Mouse (Mus musculus): Measurements from ENCODE around the gene Tbc1d5. TPM values are rescaled to one million over a fixed set of nuclear protein-coding genes. Genes with fewer than 3 reads are reported as not detected.

Tbc1d5 gene
- total RNA-seq, 4 experiments from 2014 or later = 17.5 to 20.4 (median 18.5) TPM

DNA sequence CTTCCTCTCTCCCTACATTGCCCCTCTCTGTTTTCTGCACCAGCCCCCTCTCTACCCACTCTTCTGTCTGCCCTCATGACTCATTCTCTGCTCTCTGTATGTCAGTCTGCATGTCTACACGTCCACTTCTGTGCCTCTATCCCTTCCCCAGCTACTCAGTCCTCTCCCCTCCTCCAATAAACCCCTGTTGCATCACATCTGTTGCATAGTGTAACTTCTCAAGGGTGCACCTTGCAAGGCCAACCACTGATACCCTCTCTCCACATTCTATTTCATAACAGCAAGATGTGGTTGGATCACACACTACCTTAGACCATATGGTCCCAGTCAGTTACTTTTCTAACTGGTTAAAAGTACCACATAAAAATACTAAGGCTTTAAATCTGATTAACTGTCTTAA lies 74.9 kb downstream of the Tbc1d5 start:
- no peak for DNase-seq (ENCODE audit: low spot score)

DNA sequence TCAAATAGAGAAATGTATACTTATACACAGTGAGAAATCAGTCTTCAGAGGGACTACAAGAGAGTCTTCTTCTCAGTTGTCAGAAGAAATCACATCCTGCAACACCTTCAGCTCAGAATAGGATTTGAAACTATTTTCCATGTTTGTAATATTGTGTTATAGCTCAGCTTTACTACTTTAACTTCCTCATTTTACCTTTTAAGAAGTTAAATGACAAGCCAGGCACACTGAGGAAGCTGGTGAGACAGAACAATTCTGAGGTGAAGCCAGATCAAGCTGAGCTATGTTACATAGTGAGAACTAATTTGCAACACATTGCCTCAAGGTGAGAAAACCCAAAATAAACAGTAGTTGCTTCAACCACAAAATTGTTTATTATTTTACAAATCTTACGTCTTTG lies 135.3 kb downstream of the Tbc1d5 start:
- no peak for DNase-seq (ENCODE audit: low spot score)

- DNase-seq (ENCODE audit: low spot score) = no peak
Observed at GRCm38 (mm10) chr17:51040861-51041260, 138.3 kb downstream of the Tbc1d5 start.

DNA sequence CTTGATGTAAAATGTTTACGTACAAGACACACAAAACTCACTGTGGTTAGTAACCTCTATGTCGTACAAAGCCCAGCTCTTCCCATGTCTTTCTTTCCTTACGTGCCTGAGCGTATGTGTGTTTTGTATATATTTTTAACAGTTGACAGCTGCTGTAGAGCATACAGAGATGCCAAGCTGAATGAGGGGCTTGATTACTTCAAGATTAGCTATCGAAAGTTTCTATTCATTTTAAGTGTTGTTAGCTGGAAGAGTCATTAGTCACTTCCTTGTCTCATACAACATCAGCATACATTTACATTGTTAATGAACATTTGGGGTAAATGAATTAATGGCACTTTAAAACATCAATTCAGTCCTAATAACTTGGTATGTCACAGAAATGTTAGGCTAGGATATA lies 155.9 kb downstream of the Tbc1d5 start:
- DNase-seq (ENCODE audit: low spot score) = no peak

- DNase-seq (ENCODE audit: low spot score) = no peak
Observed at GRCm38 (mm10) chr17:51016384-51016783, 162.8 kb downstream of the Tbc1d5 start.

- no peak for DNase-seq (ENCODE audit: low spot score)
Observed at GRCm38 (mm10) chr17:51013908-51014307, 165.2 kb downstream of the Tbc1d5 start.

GRCm38 (mm10) chr17:51003179-51003578 lies 176.0 kb downstream of the Tbc1d5 start:
- DNase-seq (ENCODE audit: low spot score) = no peak

GRCm38 (mm10) chr17:50998216-50998615 lies 180.9 kb downstream of the Tbc1d5 start:
- DNase-seq (ENCODE audit: low spot score) = no peak

DNA sequence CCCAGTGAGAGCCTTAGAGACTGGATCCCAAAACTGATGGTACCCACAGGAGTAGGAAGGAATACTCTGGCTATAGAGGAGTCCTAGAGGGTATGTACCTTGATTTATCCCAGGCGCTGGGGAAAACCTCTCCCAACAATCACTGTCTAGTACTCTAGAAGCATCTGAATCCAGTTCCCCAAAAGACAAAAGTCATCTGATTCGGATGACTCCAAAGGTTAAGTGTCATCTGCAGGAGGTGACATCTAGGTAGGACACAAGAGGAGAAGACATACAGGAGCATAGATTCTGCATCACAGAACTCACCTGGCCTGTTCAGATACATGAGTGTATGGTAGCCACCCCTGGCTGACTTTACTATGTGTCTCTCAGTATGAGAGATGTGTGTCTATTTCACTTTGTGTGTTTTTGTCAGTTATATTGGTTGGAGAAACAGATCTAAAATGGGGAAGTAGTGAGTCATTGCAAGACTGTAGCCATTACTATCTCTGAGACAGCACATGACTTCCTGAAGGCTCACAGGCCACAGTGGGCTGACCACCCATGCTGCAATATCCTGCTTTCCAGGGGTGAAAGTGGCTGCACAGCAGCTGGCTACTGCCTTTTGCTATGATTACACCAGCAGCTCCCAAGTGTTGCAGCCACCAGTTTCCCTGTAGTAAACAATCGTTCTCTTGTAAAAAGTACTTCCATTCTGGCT lies 185.7 kb downstream of the Tbc1d5 start:
- DNase-seq (ENCODE audit: low spot score) = peak; percentile 54

DNA sequence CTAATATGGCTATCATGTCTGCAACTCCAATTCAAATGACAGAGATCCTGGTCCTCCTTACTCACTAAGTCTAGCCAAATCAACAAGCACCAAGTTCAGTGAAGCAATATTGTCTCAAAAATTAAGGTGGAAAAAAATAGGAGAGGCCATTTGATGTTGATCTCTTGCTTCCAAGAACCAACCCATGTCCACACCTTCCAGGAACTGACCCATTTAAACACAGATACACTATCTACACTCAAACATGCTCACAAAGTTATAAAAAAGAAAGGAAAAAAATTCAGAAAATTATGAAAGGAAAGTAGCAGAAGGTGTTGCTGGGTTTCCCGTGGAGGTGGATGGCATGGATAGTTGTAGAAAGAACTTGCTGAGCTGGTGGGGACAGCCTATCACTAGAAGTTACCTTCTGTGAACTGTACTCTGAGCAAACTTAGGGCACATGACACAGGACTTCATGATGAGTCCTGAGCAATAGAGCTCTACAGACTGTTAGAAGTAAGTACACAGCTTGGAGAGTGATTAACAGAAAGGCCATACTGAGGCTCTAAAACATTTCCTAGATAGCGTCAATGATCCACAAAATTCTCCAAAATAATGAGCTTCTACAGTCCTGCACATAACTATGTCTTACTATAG lies 188.3 kb downstream of the Tbc1d5 start:
- DNase-seq (ENCODE audit: low spot score) = no peak

- DNase-seq (ENCODE audit: low spot score) = no peak
Observed at GRCm38 (mm10) chr17:50987935-50988334, 191.2 kb downstream of the Tbc1d5 start.

GRCm38 (mm10) chr17:50981933-50982332 lies 197.2 kb downstream of the Tbc1d5 start:
- DNase-seq (ENCODE audit: low spot score) = no peak

GRCm38 (mm10) chr17:50972142-50972541 lies 207.0 kb downstream of the Tbc1d5 start:
- DNase-seq (ENCODE audit: low spot score) = no peak

DNA sequence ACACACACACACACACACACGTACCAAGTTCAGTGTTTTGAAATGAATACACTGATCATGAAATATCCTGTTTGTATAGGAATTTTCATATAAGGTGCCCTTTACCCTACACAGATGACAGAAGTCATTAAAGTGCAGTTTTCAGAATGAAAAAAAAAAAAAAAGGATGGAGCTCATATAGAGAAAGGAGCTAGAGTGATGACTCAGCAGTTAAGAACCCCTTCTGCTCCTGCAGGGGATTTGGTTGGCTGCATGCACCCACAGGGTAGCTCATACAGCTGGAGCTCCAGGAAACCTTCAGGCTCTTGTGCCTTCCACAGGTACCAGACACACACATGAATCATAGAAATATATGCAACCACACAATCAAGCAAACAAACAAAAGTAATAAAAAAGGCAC lies 213.0 kb downstream of the Tbc1d5 start:
- DNase-seq (ENCODE audit: low spot score) = no peak

DNA sequence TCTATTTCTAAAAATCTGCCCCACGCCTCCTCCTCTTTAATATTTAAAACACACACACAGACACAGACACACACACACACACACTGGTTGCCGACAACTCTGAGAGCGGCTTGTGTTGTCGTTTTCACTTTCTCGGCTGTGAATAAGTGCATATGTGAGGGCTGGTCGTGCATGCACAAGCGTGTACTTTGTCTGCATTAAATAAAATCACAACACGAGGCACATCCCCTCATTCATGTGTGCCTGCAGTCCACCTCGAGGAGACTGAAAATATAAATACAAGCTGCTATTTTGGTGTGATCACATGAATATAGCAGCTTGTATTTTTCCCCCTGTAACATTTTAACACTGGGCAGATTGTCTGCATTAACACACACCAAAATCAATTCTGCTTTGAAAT lies 224.8 kb downstream of the Tbc1d5 start:
- no peak for DNase-seq (ENCODE audit: low spot score)

DNA sequence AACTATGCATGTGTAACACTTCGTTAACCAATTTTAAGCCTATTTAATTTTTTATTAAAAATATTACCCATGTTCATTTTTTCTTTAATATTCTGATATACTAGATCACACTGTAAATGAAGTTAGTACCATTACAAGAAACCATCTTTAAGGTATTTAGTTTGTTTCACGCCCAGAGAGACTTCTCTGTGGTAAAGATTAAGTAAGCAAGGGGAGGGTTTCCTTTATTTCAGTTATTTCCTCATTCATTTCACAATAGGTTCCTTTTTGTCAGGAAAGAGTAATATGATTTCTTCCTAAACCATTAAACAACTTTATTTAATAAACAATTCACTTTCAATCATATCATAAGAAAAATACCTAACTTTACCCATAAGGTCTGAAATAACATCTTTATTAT lies 256.8 kb downstream of the Tbc1d5 start:
- DNase-seq (ENCODE audit: low spot score) = no peak

DNA sequence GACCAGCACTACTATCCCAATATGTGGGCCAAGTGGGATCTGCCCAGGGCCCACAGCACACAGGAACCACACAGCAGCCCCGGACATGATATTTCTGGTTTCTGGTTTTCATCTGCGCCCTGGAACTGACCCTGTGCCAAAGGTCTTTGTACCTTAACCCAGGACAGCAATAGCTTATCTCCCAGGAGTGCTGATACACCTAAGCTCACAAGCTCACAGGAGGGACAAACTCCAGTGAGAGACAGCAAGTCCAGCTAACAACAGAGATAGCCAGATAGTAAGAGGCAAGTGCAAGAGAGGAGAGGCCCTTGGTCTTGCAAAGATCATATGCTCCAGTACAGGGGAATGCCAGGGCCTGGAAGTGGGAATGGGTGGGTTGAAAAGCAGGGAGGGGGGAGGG lies 263.9 kb downstream of the Tbc1d5 start:
- DNase-seq (ENCODE audit: low spot score) = no peak

DNA sequence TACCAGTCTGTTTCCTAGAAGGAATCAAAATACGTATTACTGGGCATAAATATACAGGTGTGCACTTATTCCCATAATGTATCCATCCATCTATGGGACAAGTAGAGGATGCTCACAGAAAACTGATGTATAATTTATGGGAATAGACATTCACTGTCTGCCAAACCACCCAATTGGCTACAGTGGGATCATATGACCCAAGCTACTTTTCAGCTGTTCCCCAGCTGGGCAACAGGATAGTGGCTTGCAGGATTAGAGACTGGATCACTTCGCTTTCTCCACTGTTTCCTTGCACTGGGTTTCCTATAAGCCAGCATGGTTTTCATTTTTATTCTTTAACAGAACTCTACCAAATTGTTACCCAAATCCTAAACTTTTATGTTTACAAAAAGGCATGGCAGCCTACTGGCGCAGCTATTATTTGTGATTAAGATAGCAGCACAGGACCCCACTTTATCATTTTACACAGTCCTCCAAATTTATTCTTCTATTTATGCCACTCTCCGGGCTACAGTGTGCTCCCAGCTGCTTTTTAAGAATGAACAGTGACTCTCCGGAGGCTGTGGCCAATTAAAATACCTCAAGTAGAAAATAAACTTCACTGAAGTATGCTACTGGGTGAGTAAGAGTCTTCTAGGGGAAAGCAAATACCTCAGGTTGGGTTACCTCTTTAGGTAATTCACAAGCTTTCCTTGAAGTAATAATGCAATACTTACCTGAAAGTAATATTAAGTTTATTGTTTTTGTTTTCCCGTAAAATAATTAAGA lies 270.4 kb downstream of the Tbc1d5 start:
- no peak for DNase-seq (ENCODE audit: low spot score)

DNA sequence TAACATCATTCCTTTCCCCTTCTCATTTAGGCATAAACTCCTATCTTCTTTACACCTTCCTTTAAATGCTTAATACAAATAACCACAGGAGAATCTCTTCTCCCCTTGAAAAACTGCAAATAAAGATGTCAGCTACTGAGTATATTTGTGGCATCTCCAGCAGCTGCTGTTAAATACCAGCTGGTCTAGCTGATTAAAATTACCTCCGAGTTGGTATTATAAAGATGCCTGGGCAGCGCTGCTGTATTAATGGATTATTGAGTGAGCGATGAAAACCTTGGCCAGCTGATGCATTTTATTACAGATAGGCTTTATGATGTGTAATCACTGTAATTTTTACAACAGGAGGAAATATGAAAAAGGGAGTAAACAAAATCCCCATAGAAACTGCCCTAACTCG lies 271.0 kb downstream of the Tbc1d5 start:
- DNase-seq (ENCODE audit: low spot score) = no peak

DNA sequence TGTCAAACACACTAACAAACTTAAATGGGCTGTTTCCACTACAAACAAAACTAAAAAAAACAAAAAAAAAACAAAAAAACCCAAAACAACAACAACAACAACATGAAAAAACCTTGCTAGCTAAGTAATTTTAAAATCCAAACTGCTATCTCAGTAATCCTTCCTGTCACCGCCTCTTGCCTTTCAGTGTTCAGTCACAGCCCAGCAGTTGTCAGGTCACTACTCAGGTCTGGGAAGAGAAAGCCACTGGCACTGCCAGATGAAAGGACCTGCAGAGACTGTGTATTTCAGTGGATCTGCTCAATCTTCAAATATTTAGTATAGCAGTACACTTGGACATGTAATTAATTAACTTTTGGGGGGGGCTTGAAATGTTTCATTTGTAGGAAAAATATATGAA lies 272.5 kb downstream of the Tbc1d5 start:
- DNase-seq (ENCODE audit: low spot score) = no peak

DNA sequence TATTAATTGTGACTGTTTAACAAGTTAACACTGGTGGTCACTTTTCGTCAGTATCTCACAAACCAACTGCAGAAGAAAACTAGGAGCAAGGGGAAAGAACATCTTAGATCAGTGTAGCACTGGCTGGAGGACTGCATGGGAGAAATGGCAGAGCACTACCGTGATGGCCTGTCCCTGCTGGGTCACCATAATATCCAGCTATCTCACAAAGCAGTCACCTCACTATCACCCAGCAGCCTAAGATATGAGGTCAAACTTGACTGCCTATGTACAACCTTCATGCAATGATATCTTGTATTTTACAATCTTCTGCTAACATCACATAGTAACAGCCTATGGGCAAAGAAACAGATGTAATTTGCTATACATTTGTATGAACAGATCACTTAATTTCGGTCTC lies 274.7 kb downstream of the Tbc1d5 start:
- DNase-seq (ENCODE audit: low spot score) = no peak

DNA sequence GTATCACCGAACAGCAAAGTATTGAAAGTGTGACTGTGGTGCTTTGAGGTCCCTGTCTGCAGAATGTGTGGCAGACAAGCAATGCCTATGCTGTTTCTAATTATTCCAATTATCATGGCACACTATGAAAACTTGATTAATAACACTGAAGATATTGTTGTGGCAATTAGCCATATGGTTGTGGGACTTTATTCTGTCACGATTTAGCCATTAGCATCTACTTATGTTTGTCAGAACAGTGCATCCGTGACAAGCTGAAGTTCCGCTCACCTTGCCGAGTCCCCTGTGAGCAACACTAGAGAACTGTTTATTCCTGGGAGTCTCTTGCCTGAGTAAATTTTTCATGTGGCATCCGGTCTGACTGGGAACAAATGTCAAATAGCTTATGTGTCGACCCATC lies 281.3 kb downstream of the Tbc1d5 start:
- DNase-seq (ENCODE audit: low spot score) = no peak

GRCm38 (mm10) chr17:50889475-50889874 lies 289.7 kb downstream of the Tbc1d5 start:
- DNase-seq (ENCODE audit: low spot score) = no peak
